Mouse (Mus musculus): ENCODE measurements around the gene Kcmf1. TPM values are rescaled to one million over a fixed set of nuclear protein-coding genes. Genes with fewer than 3 reads are reported as not detected.

Kcmf1 gene
- polyA plus RNA-seq, 1 experiment from 2014 or later: 34.8 TPM

DNA sequence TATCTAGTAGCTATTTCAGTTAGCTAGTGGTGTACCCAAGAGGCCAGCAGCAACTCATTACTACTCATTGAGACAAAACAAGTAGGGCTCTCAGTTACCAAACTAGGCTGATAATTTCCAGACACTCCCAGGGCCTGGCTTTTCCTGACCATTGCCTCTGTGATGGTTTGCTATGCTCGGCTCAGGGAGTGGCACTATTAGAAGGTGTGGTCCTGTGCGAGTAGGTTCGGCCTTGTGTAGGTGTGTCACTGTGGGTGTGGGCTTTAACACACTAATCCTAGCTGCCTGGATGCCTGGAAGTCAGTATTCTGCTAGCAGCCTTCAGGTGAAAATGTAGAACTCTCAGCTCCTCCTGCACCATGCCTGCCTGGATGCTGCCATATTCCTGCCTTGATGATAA is 31.8 kb upstream of the Kcmf1 start:
- Histone ChIP-seq H3K4me1 (ENCODE audit: control insufficient read depth, insufficient read depth, low read length) (no peaks in the 10 kb centered on the region), H3K4me3 (replicated peaks; ENCODE audit: low read depth, low read length) (no peak overlapping the region), H3K27me3 (ENCODE audit: control insufficient read depth, insufficient read depth, low read length) (no peaks in the 10 kb centered on the region), H3K9me3 (ENCODE audit: control insufficient read depth, low read length) (no peaks in the 10 kb centered on the region), H3K4me2 (ENCODE audit: low read length) (no peak overlapping the region), H3K36me3 (ENCODE audit: control insufficient read depth, insufficient read depth, low read length) (no peaks in the 10 kb centered on the region), H3K9ac (replicated peaks; ENCODE audit: low read length) (no peak overlapping the region), H3K27ac (replicated peaks; ENCODE audit: low read depth, low read length) (no peak overlapping the region)
- DNase-seq (no peak), ATAC-seq (ENCODE audit: low FRiP score, low TSS enrichment) (no peak)
- 92% methylated on average over 3 of the region's 3 CpGs for WGBS

DNA sequence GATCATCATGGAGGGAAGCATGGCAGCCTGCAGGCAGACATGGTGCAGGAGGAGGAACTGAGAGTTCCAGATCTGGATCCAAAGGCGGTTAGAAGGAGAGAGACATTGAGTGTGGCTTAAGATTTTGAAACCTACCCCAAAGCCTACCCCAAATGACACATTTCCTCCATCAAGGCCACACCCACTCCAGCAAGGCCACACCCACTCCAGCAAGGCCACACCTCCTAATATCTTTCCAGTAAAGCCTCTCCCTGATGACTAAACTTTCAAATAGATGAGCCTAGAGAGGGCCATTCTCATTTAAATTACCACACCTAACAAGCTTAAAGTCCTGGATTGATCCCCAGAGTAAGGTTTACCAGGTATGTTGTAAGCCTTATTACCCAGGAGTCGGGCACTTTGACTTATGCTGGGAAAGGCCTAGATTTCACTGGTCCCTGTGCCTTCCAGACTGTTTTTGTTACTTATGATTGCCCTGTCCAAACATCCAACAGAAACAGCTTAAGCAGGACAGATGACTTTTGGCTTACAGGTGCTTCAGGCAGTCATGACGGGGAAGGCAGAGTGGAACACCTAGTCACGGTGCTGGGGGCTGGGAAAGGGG is 30.1 kb upstream of the Kcmf1 start:
- Histone ChIP-seq H3K36me3 (ENCODE audit: control insufficient read depth, insufficient read depth, low read length) (no peaks in the 10 kb centered on the region), H3K4me1 (ENCODE audit: control insufficient read depth, insufficient read depth, low read length) (no peaks in the 10 kb centered on the region), H3K4me3 (replicated peaks; ENCODE audit: low read depth, low read length) (no peak overlapping the region), H3K27me3 (ENCODE audit: control insufficient read depth, insufficient read depth, low read length) (no peaks in the 10 kb centered on the region), H3K9me3 (ENCODE audit: control insufficient read depth, low read length) (no peaks in the 10 kb centered on the region), H3K27ac (replicated peaks; ENCODE audit: low read depth, low read length) (no peak overlapping the region), H3K4me2 (ENCODE audit: low read length) (no peak overlapping the region), H3K9ac (replicated peaks; ENCODE audit: low read length) (no peak overlapping the region)
- 91% methylated on average over 4 of the region's 4 CpGs for WGBS
- ATAC-seq (ENCODE audit: low FRiP score, low TSS enrichment) (no peak), DNase-seq (no peak)

DNA sequence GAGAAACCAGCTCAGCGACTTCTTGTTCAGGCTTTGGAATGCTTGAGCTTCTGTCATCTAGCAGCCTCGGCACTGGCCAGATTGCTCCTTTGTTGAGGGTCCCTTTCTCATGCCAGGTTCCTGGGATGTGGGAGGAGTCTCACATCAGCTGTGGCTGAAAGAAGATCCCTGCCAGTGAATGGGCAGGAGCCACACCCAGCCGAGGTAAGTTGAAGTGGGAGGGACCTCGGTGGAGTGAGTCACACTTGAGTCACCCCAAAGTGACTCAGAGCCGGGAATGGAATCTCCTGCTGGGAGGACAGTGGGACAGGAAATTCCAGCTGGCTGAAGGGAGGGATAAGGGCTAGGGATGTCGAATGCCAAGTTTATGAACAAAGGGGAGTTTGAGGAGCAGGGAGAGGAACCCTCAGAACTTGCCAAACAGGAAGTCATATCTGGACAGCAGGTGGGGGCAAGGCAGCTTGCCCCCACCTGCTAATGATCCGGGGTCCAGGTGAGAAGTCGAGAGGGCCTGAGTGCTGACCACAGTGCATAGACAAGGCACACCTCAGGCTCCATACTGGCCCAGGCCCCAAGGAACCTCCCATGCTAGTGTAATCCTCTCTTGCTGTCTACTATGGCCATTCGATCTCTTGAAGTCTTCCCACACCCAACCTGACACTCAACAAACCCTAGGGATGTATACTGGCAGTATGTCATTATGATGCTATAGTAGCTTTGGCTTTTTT is 27.1 kb upstream of the Kcmf1 start:
- Histone ChIP-seq H3K4me1 (ENCODE audit: control insufficient read depth, insufficient read depth, low read length) (no peaks in the 10 kb centered on the region), H3K9me3 (ENCODE audit: control insufficient read depth, low read length) (no peaks in the 10 kb centered on the region), H3K4me2 (ENCODE audit: low read length) (no peak overlapping the region), H3K4me3 (replicated peaks; ENCODE audit: low read depth, low read length) (no peak overlapping the region), H3K9ac (replicated peaks; ENCODE audit: low read length) (no peak overlapping the region), H3K36me3 (ENCODE audit: control insufficient read depth, insufficient read depth, low read length) (no peaks in the 10 kb centered on the region), H3K27ac (replicated peaks; ENCODE audit: low read depth, low read length) (no peak overlapping the region), H3K27me3 (ENCODE audit: control insufficient read depth, insufficient read depth, low read length) (no peaks in the 10 kb centered on the region)
- DNase-seq (peak; percentile 7), ATAC-seq (ENCODE audit: low FRiP score, low TSS enrichment) (no peak)
- WGBS: 18% methylated on average over 9 of the region's 9 CpGs

DNA sequence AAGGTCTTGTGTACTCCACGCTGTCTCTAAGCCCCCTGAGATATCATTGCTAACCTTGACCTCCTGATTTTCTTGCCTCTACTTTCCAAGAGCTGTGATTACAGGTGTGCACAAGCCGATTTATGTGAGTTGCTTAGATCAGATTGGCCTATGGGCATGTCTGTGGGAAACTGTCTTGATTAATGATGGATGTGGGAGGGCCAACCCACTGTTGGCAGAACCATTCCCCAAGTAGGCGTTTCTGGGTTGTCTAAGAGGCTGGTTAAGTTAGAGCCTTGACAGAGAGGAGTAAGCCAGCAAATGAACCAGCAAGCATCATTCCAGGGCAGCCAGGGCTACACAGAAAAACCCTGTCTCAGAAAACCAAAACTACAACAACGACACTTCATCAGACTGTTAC is 26.3 kb upstream of the Kcmf1 start:
- H3K27ac ChIP-seq (replicated peaks; ENCODE audit: low read depth, low read length): no peak overlapping the region
- no peak for ATAC-seq (ENCODE audit: low FRiP score, low TSS enrichment)
- DNase-seq: no peak
- H3K36me3 ChIP-seq (ENCODE audit: control insufficient read depth, insufficient read depth, low read length): no peaks in the 10 kb centered on the region
- no peaks in the 10 kb centered on the region for H3K4me1 ChIP-seq (ENCODE audit: control insufficient read depth, insufficient read depth, low read length)
- 85% methylated on average over 4 of the region's 4 CpGs for WGBS
- no peak overlapping the region for H3K4me3 ChIP-seq (replicated peaks; ENCODE audit: low read depth, low read length)
- no peak overlapping the region for H3K9ac ChIP-seq (replicated peaks; ENCODE audit: low read length)
- H3K4me2 ChIP-seq (ENCODE audit: low read length): no peak overlapping the region
- no peaks in the 10 kb centered on the region for H3K9me3 ChIP-seq (ENCODE audit: control insufficient read depth, low read length)
- no peaks in the 10 kb centered on the region for H3K27me3 ChIP-seq (ENCODE audit: control insufficient read depth, insufficient read depth, low read length)

DNA sequence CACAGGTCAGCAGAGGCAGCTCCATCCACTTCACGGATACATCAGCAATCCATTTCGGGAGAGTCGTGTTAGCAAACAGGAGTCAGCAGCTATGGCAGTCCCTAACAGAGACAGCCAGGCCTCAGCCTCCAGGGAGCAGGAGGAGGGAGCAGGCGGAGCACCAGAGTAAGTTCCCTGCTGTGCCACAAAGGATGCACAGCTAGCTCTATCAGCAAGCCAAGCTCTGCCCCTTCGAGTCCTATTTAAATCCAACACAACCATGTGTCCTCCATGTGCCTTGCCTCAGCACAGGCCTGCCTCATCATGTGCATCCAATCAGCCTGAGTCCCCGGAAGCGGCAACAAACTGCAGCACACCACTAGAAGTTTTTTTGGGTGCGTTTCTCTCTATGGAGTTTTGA is 23.6 kb upstream of the Kcmf1 start:
- ATAC-seq (ENCODE audit: low FRiP score, low TSS enrichment) (no peak), DNase-seq (no peak)
- Histone ChIP-seq H3K27me3 (ENCODE audit: control insufficient read depth, insufficient read depth, low read length) (no peaks in the 10 kb centered on the region), H3K9ac (replicated peaks; ENCODE audit: low read length) (no peak overlapping the region), H3K36me3 (ENCODE audit: control insufficient read depth, insufficient read depth, low read length) (no peaks in the 10 kb centered on the region), H3K4me2 (ENCODE audit: low read length) (no peak overlapping the region), H3K4me3 (replicated peaks; ENCODE audit: low read depth, low read length) (no peak overlapping the region), H3K9me3 (ENCODE audit: control insufficient read depth, low read length) (no peaks in the 10 kb centered on the region), H3K4me1 (ENCODE audit: control insufficient read depth, insufficient read depth, low read length) (no peaks in the 10 kb centered on the region), H3K27ac (replicated peaks; ENCODE audit: low read depth, low read length) (no peak overlapping the region)
- 86% methylated on average over 8 of the region's 8 CpGs for WGBS

DNA sequence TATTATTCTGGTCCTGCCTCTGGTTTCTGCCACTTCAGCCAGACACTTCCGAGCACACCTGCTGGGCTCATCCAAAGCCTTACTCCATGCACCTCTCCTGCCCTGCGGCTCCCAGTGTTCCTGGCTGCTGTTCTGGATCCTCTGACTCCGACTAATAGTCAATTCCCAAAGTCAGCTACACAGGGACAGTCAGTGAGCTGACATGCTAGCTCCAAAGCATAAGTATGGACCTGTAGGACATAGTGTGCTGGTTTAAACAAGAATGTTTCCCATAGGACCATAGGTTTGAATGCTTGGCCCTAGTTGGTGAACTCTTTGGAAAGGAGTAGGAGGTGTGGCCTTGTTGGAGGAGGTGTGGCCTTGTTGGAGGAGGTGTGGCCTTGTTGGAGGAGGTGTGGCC is 21.3 kb upstream of the Kcmf1 start:
- no peaks in the 10 kb centered on the region for H3K4me1 ChIP-seq (ENCODE audit: control insufficient read depth, insufficient read depth, low read length)
- DNase-seq (no peak), ATAC-seq (ENCODE audit: low FRiP score, low TSS enrichment) (no peak)
- WGBS: 89% methylated on average over 3 of the region's 3 CpGs
- H3K4me3 ChIP-seq (replicated peaks; ENCODE audit: low read depth, low read length): no peak overlapping the region
- H3K9ac ChIP-seq (replicated peaks; ENCODE audit: low read length): no peak overlapping the region
- no peaks in the 10 kb centered on the region for H3K9me3 ChIP-seq (ENCODE audit: control insufficient read depth, low read length)
- H3K27ac ChIP-seq (replicated peaks; ENCODE audit: low read depth, low read length): no peak overlapping the region
- H3K4me2 ChIP-seq (ENCODE audit: low read length): no peak overlapping the region
- no peaks in the 10 kb centered on the region for H3K27me3 ChIP-seq (ENCODE audit: control insufficient read depth, insufficient read depth, low read length)
- H3K36me3 ChIP-seq (ENCODE audit: control insufficient read depth, insufficient read depth, low read length): no peaks in the 10 kb centered on the region

DNA sequence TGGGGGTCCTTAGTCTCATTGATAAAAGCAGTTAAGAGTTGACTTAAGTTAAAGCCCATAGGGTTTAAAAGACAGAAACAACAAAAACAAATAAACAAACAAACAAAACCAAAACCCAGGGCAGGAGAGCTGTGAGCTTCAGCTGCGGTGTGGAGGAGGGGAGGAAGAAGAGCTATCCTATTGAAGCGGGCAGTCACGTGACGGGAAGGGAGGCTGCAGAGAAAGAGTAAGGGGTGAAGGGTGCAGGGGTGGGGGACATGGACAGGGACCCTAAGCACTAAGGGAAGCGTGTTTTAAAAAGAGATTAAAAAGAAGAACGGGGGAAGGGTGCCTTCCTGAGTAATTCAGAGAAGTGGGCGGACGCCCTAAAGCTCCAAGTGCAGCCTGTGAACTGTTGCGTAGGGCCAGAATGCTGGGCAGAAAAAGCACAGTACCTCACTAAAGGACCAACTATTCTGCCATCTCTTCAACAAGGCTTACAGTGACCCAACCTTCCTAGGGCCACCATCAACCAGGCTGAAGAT is 18.8 kb upstream of the Kcmf1 start:
- no peak overlapping the region for H3K4me3 ChIP-seq (replicated peaks; ENCODE audit: low read depth, low read length)
- H3K36me3 ChIP-seq (ENCODE audit: control insufficient read depth, insufficient read depth, low read length): no peaks in the 10 kb centered on the region
- no peak overlapping the region for H3K4me2 ChIP-seq (ENCODE audit: low read length)
- H3K27me3 ChIP-seq (ENCODE audit: control insufficient read depth, insufficient read depth, low read length): no peaks in the 10 kb centered on the region
- H3K9ac ChIP-seq (replicated peaks; ENCODE audit: low read length): no peak overlapping the region
- ATAC-seq (ENCODE audit: low FRiP score, low TSS enrichment) (no peak), DNase-seq (no peak)
- no peaks in the 10 kb centered on the region for H3K9me3 ChIP-seq (ENCODE audit: control insufficient read depth, low read length)
- no peak overlapping the region for H3K27ac ChIP-seq (replicated peaks; ENCODE audit: low read depth, low read length)
- WGBS: 66% methylated on average over 9 of the region's 9 CpGs
- H3K4me1 ChIP-seq (ENCODE audit: control insufficient read depth, insufficient read depth, low read length): no peaks in the 10 kb centered on the region

DNA sequence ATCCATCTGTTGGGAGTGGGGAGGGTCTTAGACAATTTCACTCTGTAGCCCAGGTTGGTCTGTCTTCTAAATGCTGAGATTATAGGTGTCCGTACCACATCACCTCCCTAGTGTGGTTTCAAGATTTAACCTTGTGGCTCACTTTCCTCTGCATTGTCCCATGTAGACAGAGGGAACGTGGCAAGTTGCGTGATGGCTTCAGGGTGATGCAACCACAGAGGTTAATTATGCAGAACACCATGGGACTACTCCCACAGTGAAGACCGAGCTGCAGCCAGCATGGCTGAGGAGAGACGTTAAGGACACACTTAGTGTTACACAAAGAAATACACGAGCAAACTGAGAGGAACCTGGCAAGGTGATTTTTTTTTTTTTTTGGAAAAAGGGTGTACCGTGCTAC is 16.6 kb upstream of the Kcmf1 start:
- H3K4me1 ChIP-seq (ENCODE audit: control insufficient read depth, insufficient read depth, low read length): no peaks in the 10 kb centered on the region
- no peaks in the 10 kb centered on the region for H3K9me3 ChIP-seq (ENCODE audit: control insufficient read depth, low read length)
- H3K4me3 ChIP-seq (replicated peaks; ENCODE audit: low read depth, low read length): no peak overlapping the region
- no peak overlapping the region for H3K4me2 ChIP-seq (ENCODE audit: low read length)
- H3K27ac ChIP-seq (replicated peaks; ENCODE audit: low read depth, low read length): no peak overlapping the region
- no peaks in the 10 kb centered on the region for H3K36me3 ChIP-seq (ENCODE audit: control insufficient read depth, insufficient read depth, low read length)
- ATAC-seq (ENCODE audit: low FRiP score, low TSS enrichment) (no peak), DNase-seq (no peak)
- H3K27me3 ChIP-seq (ENCODE audit: control insufficient read depth, insufficient read depth, low read length): no peaks in the 10 kb centered on the region
- H3K9ac ChIP-seq (replicated peaks; ENCODE audit: low read length): no peak overlapping the region
- WGBS: 86% methylated on average over 7 of the region's 7 CpGs
